Mouse (Mus musculus): ENCODE results near the gene Map1s.

The Map1s gene

GRCm38 (mm10) chr8:70900872-70901387 is 4.8 kb upstream of the Map1s start:
- no peak for DNase-seq

- DNase-seq: peak in 1 of 2 experiments; percentile 41
These were observed 3.5 kb upstream of the Map1s start for GRCm38 (mm10) chr8:70902211-70902610.

DNA sequence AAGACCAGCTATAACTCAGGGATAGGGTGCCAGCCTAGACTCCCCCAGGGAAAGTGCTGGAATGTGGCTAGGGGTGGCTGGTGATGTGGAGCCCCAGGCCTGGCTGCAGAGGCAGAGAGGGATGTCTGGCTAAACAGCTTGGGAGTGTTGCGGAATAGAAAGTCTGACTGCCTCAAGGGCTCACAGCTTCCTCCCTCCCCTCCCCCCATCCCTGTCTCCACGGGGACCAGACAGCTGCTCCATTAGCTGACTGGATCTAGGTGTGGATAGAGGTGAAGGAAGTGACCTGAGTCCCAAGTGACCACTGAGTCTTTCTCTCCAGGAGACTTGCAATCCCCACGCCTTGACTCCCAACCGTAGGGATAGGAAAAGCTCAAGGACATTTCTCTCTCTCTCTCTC is 2.6 kb upstream of the Map1s start:
- DNase-seq: no peak

DNA sequence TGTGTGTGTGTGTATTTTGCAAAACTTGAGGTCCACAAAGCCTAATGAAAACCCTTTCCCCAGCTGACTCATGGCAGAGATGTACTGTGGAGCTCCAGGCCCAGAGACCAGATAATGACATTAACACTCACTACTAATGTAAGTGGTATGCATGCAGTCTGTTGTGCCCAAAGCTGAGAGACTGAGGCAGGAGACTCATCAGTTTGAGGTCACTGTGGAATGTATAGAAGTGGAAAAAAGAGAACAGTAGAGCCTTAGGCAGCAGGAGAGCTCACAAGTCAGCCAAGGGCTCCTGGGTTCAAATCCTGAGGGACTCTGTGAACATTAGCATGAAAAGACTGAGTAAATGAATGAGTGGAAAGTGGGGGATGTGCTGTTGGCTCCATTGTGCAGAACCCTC is 2.1 kb upstream of the Map1s start:
- DNase-seq: no peak

DNA sequence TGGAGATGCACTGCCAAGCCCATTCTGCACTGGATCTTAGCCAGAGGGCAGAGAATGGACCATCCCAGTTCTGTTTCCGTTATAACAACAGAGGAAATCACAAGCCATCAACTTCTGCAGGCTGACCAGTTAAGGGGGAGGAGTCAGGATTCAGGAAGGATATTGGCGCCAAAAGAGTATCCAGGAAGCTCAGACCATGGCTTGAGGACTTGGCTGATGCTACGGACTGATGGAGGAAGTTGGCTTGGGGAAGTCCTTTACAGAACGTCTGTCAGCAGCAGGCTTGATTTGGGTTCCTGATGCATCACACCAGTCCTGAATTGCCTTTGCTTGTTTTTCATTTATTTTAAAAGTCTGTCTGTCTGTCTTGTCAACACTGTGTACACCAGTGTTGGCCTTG is 1.2 kb upstream of the Map1s start:
- DNase-seq: peak; percentile 70 to 72

DNA sequence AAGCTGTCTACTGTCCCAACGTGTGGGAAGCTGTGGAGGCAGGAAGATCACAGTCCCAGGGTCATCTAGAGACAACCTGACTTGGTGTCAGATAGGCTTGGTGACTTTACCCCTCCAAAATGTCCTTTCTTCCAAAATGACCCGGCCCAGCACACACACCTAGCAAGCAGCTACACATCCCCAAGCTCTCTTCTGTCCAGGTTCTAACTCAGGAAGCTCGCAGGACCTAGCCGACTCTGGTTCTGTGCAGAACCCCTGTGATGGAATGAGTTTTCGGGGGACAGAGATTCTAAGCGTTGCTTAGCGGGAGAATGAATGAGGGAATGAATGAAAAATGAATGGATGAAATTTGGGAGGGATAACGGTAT is 285 bp upstream of the Map1s start:
- DNase-seq: no peak

- no peak for DNase-seq
These were observed 1.8 kb downstream of the Map1s start for GRCm38 (mm10) chr8:70907518-70907917.

GRCm38 (mm10) chr8:70911596-70911995 is 5.9 kb downstream of the Map1s start:
- DNase-seq: no peak

- DNase-seq: no peak
These were observed 7.2 kb downstream of the Map1s start for GRCm38 (mm10) chr8:70912955-70913354.

DNA sequence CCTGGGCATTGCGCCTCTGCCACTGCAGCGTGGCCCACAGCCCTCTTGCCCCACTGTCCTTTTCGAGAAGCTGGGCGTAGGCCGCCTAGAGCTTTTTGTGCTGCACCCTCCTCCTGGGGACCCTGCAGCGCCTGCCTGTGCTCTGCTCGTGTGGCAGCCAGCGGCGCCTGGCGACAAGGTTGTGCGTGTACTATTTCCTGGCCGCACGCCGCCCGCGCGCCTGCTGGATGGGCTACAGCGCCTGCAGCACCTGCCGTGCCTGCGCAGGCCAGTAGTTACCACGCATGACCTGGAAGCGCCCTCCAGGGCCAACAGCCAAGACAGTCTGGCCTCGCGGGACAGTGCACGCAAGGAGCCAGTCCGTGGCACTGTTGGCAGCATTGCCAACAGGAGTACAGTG is 7.8 kb downstream of the Map1s start:
- no peak for DNase-seq

DNA sequence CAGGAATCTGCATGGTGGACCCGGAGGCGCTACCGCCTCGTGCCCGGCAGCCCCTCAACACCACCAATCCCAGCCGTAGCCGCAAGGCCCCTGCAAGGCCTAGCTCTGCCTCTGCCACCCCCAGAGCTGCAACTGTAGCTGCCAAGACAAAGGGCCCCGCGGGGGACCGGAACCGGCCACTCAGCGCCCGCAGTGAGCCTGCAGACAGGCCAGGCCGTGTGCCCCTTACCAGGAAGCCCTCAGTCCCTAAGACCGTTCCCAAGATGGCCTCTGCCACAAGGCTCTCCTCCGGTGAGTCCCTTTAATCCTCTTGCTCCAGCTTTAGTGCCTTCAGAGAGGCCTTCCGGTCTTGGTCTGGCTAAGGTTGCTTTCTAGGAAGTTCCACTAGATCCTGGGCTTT is 9.0 kb downstream of the Map1s start:
- DNase-seq: no peak

DNA sequence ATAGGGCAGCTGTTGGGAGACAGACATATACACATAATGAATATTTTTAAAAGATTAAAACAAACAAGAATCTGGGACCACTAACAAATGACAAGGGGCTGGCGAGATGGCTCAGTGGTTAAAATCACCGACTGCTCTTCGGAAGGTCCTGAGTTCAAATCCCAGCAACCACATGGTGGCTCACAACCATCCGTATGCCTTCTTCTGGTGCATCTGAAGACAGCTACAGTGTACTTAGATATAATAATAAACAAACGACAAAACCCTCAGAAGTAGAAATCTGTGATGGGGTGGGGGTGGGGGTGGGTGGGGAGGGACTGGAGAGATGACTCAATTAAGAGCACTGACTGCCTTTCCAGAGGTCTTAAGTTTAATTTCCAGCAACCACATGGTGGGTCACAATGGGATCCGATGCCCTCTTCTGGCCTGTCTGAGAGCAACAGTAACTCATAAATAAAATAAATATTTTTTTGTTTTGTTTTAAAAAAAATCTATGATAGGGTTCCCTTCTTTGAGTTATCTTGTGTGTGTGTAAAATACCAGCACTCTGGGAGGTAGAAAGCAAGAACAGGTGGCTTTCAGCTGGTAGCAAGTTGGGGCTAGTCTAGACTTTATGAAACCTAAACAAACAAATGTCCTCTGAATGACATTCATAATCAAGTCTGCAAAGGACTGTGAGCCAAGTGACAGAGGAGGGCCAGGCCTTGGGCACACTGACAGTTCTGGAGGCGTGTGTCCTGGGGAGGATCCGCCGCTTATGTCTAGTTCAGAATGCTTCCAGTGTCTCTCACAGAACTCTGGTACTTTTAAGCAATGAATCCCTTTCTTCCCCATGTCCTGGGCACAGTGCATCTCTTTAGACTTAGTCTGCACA is 14.6 kb downstream of the Map1s start:
- peak in 1 of 2 experiments; percentile 27 for DNase-seq

DNA sequence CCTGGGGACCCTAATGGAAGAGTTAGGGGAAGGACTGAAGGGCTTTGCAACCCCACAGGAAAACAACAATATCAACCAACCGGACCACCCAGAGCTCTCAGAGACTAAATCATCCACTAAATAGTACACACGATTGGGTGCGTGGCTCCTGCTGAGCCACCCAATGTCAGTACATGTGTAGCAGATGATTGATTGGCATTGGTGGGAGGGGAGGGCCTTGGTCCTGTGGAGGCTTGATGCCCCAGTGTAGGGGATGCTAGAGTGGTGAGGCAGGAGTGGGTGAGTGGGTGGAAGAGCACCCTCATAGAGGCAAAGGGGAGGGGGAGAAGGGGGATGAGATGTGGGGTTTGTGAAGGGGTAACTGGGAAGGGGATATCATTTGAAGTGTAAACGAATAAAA is 18.4 kb downstream of the Map1s start:
- DNase-seq: peak in 1 of 2 experiments; percentile 8

- no peak for DNase-seq
These were observed 20.0 kb downstream of the Map1s start for GRCm38 (mm10) chr8:70925754-70926153.

DNA sequence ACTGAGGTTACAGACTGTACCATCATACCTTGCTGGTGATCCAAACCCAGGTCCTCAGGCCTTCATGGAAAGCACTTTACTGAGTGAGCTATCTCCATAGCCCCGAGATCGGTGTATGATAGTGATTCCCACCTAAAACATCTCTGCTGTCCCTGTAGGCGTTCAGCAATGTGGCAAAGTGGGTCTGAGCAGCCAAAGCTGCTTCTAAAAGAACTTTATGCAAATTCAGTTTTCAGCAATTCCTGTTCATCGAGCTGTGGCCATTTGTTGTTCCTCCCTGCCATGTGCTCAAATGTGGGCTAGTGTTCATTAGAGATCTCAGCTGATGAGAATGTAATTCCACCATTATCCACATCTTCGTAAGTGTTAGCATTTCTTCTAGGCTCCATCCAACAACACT is 20.7 kb downstream of the Map1s start:
- DNase-seq: no peak

DNA sequence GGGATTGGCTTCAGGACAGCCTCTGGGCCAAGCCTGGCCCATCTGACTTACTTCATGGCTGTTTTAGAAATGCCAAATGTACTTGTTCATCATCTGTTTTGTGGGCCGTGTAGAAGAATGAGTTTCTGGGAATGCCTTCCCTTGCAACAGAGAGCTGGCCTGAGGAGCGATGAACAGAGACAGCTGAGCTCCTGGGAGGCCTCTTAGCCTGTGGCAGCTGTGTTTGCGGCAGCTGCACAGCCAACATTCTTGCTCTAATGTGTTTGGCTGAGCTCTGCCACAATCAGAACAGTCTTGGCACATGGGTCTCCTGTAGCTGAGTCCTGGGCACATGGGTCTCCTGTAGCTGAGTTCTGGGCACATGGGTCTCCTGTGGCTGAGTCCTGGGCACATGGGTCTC is 22.4 kb downstream of the Map1s start:
- peak in 1 of 2 experiments; percentile 47 for DNase-seq

GRCm38 (mm10) chr8:70928778-70929322 is 23.1 kb downstream of the Map1s start:
- DNase-seq: no peak

- peak in 1 of 2 experiments; percentile 14 for DNase-seq
These were observed 26.0 kb downstream of the Map1s start for GRCm38 (mm10) chr8:70931731-70932130.

GRCm38 (mm10) chr8:70933036-70933435 is 27.3 kb downstream of the Map1s start:
- peak in 1 of 2 experiments; percentile 14 for DNase-seq

- DNase-seq: peak in 1 of 2 experiments; percentile 14
These were observed 29.1 kb downstream of the Map1s start for GRCm38 (mm10) chr8:70934786-70935185.

DNA sequence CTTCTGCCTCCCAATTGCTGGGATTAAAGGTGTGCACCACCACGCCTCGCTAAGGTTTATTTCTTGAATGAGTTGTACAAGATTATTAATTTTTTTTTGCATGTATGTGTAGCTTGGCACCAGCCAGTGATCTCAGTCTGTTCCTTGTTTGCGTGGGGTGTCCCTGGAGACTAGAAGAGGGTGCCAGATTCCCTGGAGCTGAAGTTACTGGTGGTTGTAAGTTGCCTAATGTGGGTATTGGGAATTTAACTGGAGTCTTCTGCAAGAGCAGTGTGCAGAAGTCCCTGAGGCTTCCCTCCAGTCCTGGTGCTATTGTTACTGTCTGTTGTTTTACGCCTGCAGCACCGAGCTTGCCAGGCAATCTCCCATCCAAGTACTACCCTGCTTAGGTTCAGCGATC is 31.5 kb downstream of the Map1s start:
- DNase-seq: no peak

DNA sequence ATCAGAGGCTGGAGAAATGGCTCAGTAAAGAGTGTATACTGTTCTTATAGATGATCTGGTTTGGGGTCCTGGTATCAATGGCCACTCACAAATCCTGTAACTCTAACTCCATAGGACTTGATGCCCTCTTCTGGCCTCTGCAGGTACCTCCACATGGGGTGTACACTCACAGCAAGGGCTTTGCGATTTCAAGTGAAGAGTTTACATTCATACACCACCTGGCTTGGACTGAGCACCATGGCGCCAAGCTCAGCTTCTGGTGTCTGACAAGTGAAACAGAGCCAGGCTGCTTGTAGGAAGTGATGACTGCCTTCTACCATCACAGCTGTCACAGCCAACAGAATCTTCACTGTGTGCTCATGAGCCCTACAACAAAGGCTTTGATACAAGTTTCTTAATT is 35.7 kb downstream of the Map1s start:
- DNase-seq: no peak

- no peak for DNase-seq
These were observed 37.5 kb downstream of the Map1s start for GRCm38 (mm10) chr8:70943187-70943586.

- no peak for DNase-seq
These were observed 44.1 kb downstream of the Map1s start for GRCm38 (mm10) chr8:70949847-70950246.

Measured in lung, postnatal 4 days (tissue).